Mouse (Mus musculus): ENCODE measurements around the gene Hmcn2. TPM values are rescaled to one million over a fixed set of nuclear protein-coding genes. Genes with fewer than 3 reads are reported as not detected.

Gene Hmcn2
- polyA plus RNA-seq, 1 experiment: 4.1 TPM

DNA sequence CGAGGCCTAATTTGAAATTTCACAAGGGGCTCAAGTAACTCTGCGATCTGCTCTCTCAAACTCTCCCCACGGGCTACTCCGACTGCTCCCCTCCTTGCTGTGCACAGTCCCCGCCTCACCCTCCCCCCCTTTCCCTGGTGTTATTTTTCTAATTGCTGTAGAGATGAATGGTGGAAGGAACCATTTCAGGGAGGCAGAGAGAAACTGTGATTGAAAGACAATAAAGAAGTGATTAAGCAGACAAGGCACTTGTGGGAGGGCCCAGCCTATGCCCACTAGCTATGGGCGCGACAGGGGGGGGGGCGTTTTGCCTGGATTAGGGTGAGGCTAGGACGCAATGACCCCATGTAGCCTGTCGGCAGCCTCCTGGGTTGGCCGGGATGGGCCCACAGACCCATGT, 179.0 kb downstream of the Hmcn2 start:
- TF ChIP-seq CTCF (IDR thresholded peaks at IDR 0.05; ENCODE audit: control insufficient read depth, insufficient read depth, insufficient replicate concordance, low read depth, low read length) (no peak), POLR2A (IDR thresholded peaks at IDR 0.05; ENCODE audit: control insufficient read depth, low read depth, low read length) (no peak)
- Histone ChIP-seq H3K27me3 (ENCODE audit: control insufficient read depth, insufficient read depth, low read length) (no peaks in the 10 kb centered on the region), H3K4me1 (ENCODE audit: control insufficient read depth, insufficient read depth, low read length) (no peaks in the 10 kb centered on the region), H3K4me3 (ENCODE audit: control insufficient read depth, low read depth, low read length) (no peak overlapping the region), H3K27ac (ENCODE audit: control insufficient read depth, insufficient read depth, low read depth, low read length) (no peak overlapping the region), H3K36me3 (ENCODE audit: control insufficient read depth, insufficient read depth, low read length) (no peaks in the 10 kb centered on the region)

- Histone ChIP-seq H3K27me3 (ENCODE audit: control insufficient read depth, insufficient read depth, low read length) (no peaks in the 10 kb centered on the region), H3K27ac (ENCODE audit: control insufficient read depth, insufficient read depth, low read depth, low read length) (no peak overlapping the region), H3K4me1 (ENCODE audit: control insufficient read depth, insufficient read depth, low read length) (no peaks in the 10 kb centered on the region), H3K4me3 (ENCODE audit: control insufficient read depth, low read depth, low read length) (no peak overlapping the region), H3K36me3 (ENCODE audit: control insufficient read depth, insufficient read depth, low read length) (no peaks in the 10 kb centered on the region)
- TF ChIP-seq CTCF (IDR thresholded peaks at IDR 0.05; ENCODE audit: control insufficient read depth, insufficient read depth, insufficient replicate concordance, low read depth, low read length) (no peak), POLR2A (IDR thresholded peaks at IDR 0.05; ENCODE audit: control insufficient read depth, low read depth, low read length) (no peak)
These were observed 180.1 kb downstream of the Hmcn2 start for GRCm38 (mm10) chr2:31494315-31494714.

GRCm38 (mm10) chr2:31495046-31495476, 180.8 kb downstream of the Hmcn2 start:
- Histone ChIP-seq H3K27ac (ENCODE audit: control insufficient read depth, insufficient read depth, low read depth, low read length) (no peak overlapping the region), H3K4me1 (ENCODE audit: control insufficient read depth, insufficient read depth, low read length) (no peaks in the 10 kb centered on the region), H3K27me3 (ENCODE audit: control insufficient read depth, insufficient read depth, low read length) (no peaks in the 10 kb centered on the region), H3K36me3 (ENCODE audit: control insufficient read depth, insufficient read depth, low read length) (no peaks in the 10 kb centered on the region), H3K4me3 (ENCODE audit: control insufficient read depth, low read depth, low read length) (no peak overlapping the region)
- TF ChIP-seq POLR2A (IDR thresholded peaks at IDR 0.05; ENCODE audit: control insufficient read depth, low read depth, low read length): no peak
- TF ChIP-seq CTCF (IDR thresholded peaks at IDR 0.05; ENCODE audit: control insufficient read depth, insufficient read depth, insufficient replicate concordance, low read depth, low read length): no peak

DNA sequence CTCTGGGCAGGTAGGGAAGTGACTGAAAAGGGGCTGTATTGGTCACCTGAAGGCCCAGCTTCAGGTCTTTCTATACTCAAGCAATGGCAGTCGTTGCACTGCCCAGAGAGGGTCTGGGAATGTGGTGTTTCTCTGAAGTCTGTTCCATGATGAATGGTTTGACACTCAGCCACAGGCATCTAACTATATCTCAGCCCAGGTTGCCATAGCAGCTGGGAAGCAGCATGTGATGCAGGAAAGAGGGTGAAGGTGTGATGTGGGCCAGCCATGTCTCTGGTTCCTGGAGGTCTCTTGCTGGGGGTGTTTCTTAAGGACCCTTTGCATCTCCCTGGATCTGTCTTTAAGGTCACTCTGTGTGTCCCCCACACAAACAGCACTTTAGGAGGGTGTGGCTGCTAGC, 181.9 kb downstream of the Hmcn2 start:
- H3K36me3 ChIP-seq (ENCODE audit: control insufficient read depth, insufficient read depth, low read length): no peaks in the 10 kb centered on the region
- no peaks in the 10 kb centered on the region for H3K27me3 ChIP-seq (ENCODE audit: control insufficient read depth, insufficient read depth, low read length)
- H3K4me1 ChIP-seq (ENCODE audit: control insufficient read depth, insufficient read depth, low read length): no peaks in the 10 kb centered on the region
- H3K4me3 ChIP-seq (ENCODE audit: control insufficient read depth, low read depth, low read length): no peak overlapping the region
- no peak overlapping the region for H3K27ac ChIP-seq (ENCODE audit: control insufficient read depth, insufficient read depth, low read depth, low read length)
- TF ChIP-seq POLR2A (IDR thresholded peaks at IDR 0.05; ENCODE audit: control insufficient read depth, low read depth, low read length) (no peak), CTCF (IDR thresholded peaks at IDR 0.05; ENCODE audit: control insufficient read depth, insufficient read depth, insufficient replicate concordance, low read depth, low read length) (no peak)

DNA sequence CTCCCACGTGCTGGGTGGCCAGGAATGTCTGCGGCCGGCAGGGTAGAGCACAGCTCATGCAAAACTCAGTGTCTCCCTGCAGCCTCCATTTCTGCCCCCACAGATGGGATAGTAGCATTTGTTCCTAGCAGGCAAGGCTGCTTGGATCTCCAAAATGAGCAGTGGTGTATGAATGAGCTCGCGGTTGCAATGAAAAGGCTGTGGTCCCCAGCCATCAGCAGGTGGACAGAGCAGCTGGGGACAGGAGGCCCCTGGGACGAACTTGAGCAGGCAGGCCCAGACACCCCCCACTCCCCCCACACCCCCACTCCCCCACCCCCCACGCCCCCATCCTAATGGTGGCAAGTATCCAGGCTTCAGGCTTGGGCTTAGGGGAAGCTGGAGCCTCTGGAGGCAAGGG, 182.9 kb downstream of the Hmcn2 start:
- Histone ChIP-seq H3K4me3 (ENCODE audit: control insufficient read depth, low read depth, low read length) (no peak overlapping the region), H3K27ac (ENCODE audit: control insufficient read depth, insufficient read depth, low read depth, low read length) (no peak overlapping the region), H3K4me1 (ENCODE audit: control insufficient read depth, insufficient read depth, low read length) (no peaks in the 10 kb centered on the region), H3K36me3 (ENCODE audit: control insufficient read depth, insufficient read depth, low read length) (no peaks in the 10 kb centered on the region), H3K27me3 (ENCODE audit: control insufficient read depth, insufficient read depth, low read length) (no peaks in the 10 kb centered on the region)
- TF ChIP-seq CTCF (IDR thresholded peaks at IDR 0.05; ENCODE audit: control insufficient read depth, insufficient read depth, insufficient replicate concordance, low read depth, low read length) (no peak), POLR2A (IDR thresholded peaks at IDR 0.05; ENCODE audit: control insufficient read depth, low read depth, low read length) (no peak)

GRCm38 (mm10) chr2:31497635-31498034, 183.4 kb downstream of the Hmcn2 start:
- no peak for TF ChIP-seq CTCF (IDR thresholded peaks at IDR 0.05; ENCODE audit: control insufficient read depth, insufficient read depth, insufficient replicate concordance, low read depth, low read length)
- no peak for TF ChIP-seq POLR2A (IDR thresholded peaks at IDR 0.05; ENCODE audit: control insufficient read depth, low read depth, low read length)
- Histone ChIP-seq H3K27me3 (ENCODE audit: control insufficient read depth, insufficient read depth, low read length) (no peaks in the 10 kb centered on the region), H3K4me1 (ENCODE audit: control insufficient read depth, insufficient read depth, low read length) (no peaks in the 10 kb centered on the region), H3K36me3 (ENCODE audit: control insufficient read depth, insufficient read depth, low read length) (no peaks in the 10 kb centered on the region), H3K27ac (ENCODE audit: control insufficient read depth, insufficient read depth, low read depth, low read length) (no peak overlapping the region), H3K4me3 (ENCODE audit: control insufficient read depth, low read depth, low read length) (no peak overlapping the region)

DNA sequence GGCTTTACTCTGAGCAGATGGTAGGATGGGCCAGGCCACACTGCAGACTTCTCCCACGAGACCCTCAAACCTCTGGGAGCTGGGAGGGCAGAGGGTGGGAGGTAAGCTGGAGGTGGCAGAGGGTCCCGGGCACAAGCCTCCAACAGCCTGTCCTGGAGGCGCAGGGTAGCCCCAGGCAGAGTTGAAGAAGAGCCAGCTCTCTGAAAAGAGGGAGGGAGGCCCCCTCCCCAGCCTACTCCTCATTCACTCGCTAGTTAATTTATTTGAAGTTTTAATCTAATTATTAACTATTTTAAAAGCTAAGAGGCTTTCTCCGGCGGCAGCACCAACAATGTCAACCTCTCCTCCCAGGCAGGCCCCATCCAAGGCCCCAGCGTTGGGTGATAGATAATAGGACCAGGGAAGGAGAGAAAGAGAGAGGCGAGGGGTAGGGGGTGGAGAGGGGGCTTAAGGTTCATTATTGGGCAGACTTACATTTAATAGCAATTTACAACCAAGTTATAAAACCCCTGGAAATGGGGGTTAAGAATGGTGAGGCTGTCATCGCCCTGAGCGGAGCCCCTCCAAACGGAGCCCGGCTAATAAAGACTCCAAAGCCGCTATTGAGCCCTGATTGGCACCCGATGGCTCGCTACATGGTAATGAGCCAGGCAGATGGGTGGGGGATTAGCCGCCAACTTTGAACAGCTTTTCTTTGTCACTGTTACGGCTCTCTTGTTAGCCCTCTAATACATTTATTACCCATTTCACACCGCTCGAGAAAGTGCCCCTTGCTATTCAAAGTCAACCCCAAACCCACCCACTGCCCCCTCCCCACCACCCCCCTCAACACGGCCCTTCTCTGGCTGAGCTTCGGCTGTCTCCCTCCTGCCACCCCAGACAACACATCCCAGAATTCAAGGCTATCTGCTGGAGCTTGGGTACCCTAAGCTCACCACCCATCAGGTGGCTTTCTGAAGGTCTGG, 185.4 kb downstream of the Hmcn2 start:
- Histone ChIP-seq H3K36me3 (ENCODE audit: control insufficient read depth, insufficient read depth, low read length) (no peaks in the 10 kb centered on the region), H3K4me3 (ENCODE audit: control insufficient read depth, low read depth, low read length) (no peak overlapping the region), H3K4me1 (ENCODE audit: control insufficient read depth, insufficient read depth, low read length) (no peaks in the 10 kb centered on the region), H3K27me3 (ENCODE audit: control insufficient read depth, insufficient read depth, low read length) (no peaks in the 10 kb centered on the region), H3K27ac (ENCODE audit: control insufficient read depth, insufficient read depth, low read depth, low read length) (no peak overlapping the region)
- TF ChIP-seq CTCF (IDR thresholded peaks at IDR 0.05; ENCODE audit: control insufficient read depth, insufficient read depth, insufficient replicate concordance, low read depth, low read length): no peak
- no peak for TF ChIP-seq POLR2A (IDR thresholded peaks at IDR 0.05; ENCODE audit: control insufficient read depth, low read depth, low read length)

All from testis, adult 2 months (tissue).